Mouse (Mus musculus) lung, adult 10 weeks (tissue): ENCODE measurements around the gene Olfr866. TPM values are rescaled to one million over a fixed set of nuclear protein-coding genes. Genes with fewer than 3 reads are reported as not detected.

Source experiments
- polyA plus RNA-seq: library from polyadenylated mRNA; stranded (reverse); fragments of 350-450 nt; fragmentation: Illumina TruSeq; extraction: RNeasy Lipid Tissue Mini Kit (QIAGEN cat#74804); gene quantifications from one replicate; pipeline ENCODE4 v1.2.3, GENCODE M21; 2014; ENCODE audit warnings: low read depth, low replicate concordance; ENCODE audit not compliant: insufficient read depth

Olfr866 gene
- not detected for polyA plus RNA-seq

GRCm38 (mm10) chr9:20027935-20028334 is at the start of gene Olfr866:
Gene Olfr866 (minus strand): TSS chr9:20028035.

GRCm38 (mm10) chr9:20057462-20057861 is 29.6 kb upstream of the Olfr866 start, which contains the start of gene Olfr867:
Gene Olfr867 (minus strand): TSS chr9:20057562.

Other genes starting within 250 kb of the Olfr866 start
- not detected for gene Olfr58, start 247.8 kb downstream of the Olfr866 start, polyA plus RNA-seq
- gene Olfr859, start 223.1 kb downstream of the Olfr866 start, polyA plus RNA-seq = not detected
- gene Olfr860, start 178.3 kb downstream of the Olfr866 start, polyA plus RNA-seq = not detected
- gene Olfr862, start 140.0 kb downstream of the Olfr866 start, polyA plus RNA-seq = not detected
- not detected for gene Olfr77, start 111.2 kb downstream of the Olfr866 start, polyA plus RNA-seq
- not detected for gene Olfr867, start 29.5 kb upstream of the Olfr866 start, polyA plus RNA-seq
- gene Olfr868, start 70.6 kb upstream of the Olfr866 start, polyA plus RNA-seq = not detected
- not detected for gene Olfr869, start 101.0 kb upstream of the Olfr866 start, polyA plus RNA-seq
- gene Olfr870, start 146.0 kb upstream of the Olfr866 start, polyA plus RNA-seq = not detected
- gene Olfr871, start 184.2 kb upstream of the Olfr866 start, polyA plus RNA-seq = not detected
- gene Olfr872, start 209.1 kb upstream of the Olfr866 start, polyA plus RNA-seq = not detected